Mouse (Mus musculus) testis, adult 2 months (tissue): ENCODE results near the gene Bcl9l. TPM values are rescaled to one million over a fixed set of nuclear protein-coding genes. Genes with fewer than 3 reads are reported as not detected.

Experiments used
- H3K27ac ChIP-seq: fragments of 200-500 bp; 2 replicates; pipeline ENCODE4 v1.5.1; 2012; ENCODE audit warnings: low read depth, low read length; ENCODE audit not compliant: control insufficient read depth, insufficient read depth
- H3K27me3 ChIP-seq: fragments of 200-500 bp; 2 replicates; pipeline ENCODE4 v1.6.1; 2012; ENCODE audit warnings: mild to moderate bottlenecking, low read length, moderate library complexity; ENCODE audit not compliant: control insufficient read depth, insufficient read depth
- H3K36me3 ChIP-seq: fragments of 200-500 bp; 2 replicates; pipeline ENCODE4 v1.6.1; 2012; ENCODE audit warnings: mild to moderate bottlenecking, low read length; ENCODE audit not compliant: control insufficient read depth, insufficient read depth
- H3K4me1 ChIP-seq: fragments of 200-500 bp; 2 replicates; pipeline ENCODE4 v1.6.1; 2012; ENCODE audit warnings: low read length; ENCODE audit not compliant: control insufficient read depth, insufficient read depth
- H3K4me3 ChIP-seq: fragments of 200-500 bp; 2 replicates; pipeline ENCODE4 v1.5.1; 2012; ENCODE audit warnings: low read depth, mild to moderate bottlenecking, low read length, moderate library complexity, mixed read lengths; ENCODE audit not compliant: control insufficient read depth
- CTCF ChIP-seq: fragments of 200-500 bp; IDR thresholded peaks from 2 replicates; pipeline ENCODE4 v1.5.1; 2012; ENCODE audit warnings: low read depth, mild to moderate bottlenecking, inconsistent platforms, low read length, moderate library complexity; ENCODE audit not compliant: control insufficient read depth, insufficient read depth, insufficient replicate concordance
- POLR2A ChIP-seq: fragments of 200-500 bp; IDR thresholded peaks from 2 replicates; pipeline ENCODE4 v1.6.1; 2012; ENCODE audit warnings: low read depth, mild to moderate bottlenecking, inconsistent platforms, low read length, moderate library complexity; ENCODE audit not compliant: control insufficient read depth
- polyA plus RNA-seq: library from polyadenylated mRNA; depleted of rRNA; stranded (reverse); fragments of >200 nt; gene quantifications from 2 replicates; pipeline ENCODE4 v1.2.3, GENCODE M21; 2012

Gene Bcl9l
- polyA plus RNA-seq, 1 experiment = 8.4 TPM

GRCm38 (mm10) chr9:44515891-44516290, 33.3 kb downstream of the Bcl9l start:
- Histone ChIP-seq H3K4me3 (no peak overlapping the region), H3K27ac (no peak overlapping the region), H3K27me3 (no peaks in the 10 kb centered on the region), H3K36me3 (no peaks in the 10 kb centered on the region), H3K4me1 (peaks cover 4% of the 10 kb centered on the region)
- TF ChIP-seq POLR2A (no peak), CTCF (no peak)

GRCm38 (mm10) chr9:44517368-44517767, 34.7 kb downstream of the Bcl9l start:
- H3K4me3 ChIP-seq = no peak overlapping the region
- H3K27me3 ChIP-seq = no peaks in the 10 kb centered on the region
- no peak for TF ChIP-seq POLR2A
- TF ChIP-seq CTCF = no peak
- H3K27ac ChIP-seq = no peak overlapping the region
- no peaks in the 10 kb centered on the region for H3K36me3 ChIP-seq
- H3K4me1 ChIP-seq = peaks cover 4% of the 10 kb centered on the region

GRCm38 (mm10) chr9:44518068-44518467, 35.4 kb downstream of the Bcl9l start:
- H3K4me3 ChIP-seq = no peak overlapping the region
- TF ChIP-seq CTCF (no peak), POLR2A (no peak)
- peaks cover 4% of the 10 kb centered on the region for H3K4me1 ChIP-seq
- no peaks in the 10 kb centered on the region for H3K27me3 ChIP-seq
- H3K27ac ChIP-seq = no peak overlapping the region
- H3K36me3 ChIP-seq = no peaks in the 10 kb centered on the region

- no peaks in the 10 kb centered on the region for H3K36me3 ChIP-seq
- H3K27ac ChIP-seq = no peak overlapping the region
- TF ChIP-seq POLR2A (no peak), CTCF (no peak)
- no peak overlapping the region for H3K4me3 ChIP-seq
- H3K4me1 ChIP-seq = no peaks in the 10 kb centered on the region
- no peaks in the 10 kb centered on the region for H3K27me3 ChIP-seq
Observed at GRCm38 (mm10) chr9:44521927-44522326, 39.3 kb downstream of the Bcl9l start.

- TF ChIP-seq CTCF (no peak), POLR2A (no peak)
Observed at GRCm38 (mm10) chr9:44523686-44524085, 41.1 kb downstream of the Bcl9l start.

GRCm38 (mm10) chr9:44524235-44524826, 41.7 kb downstream of the Bcl9l start:
- Histone ChIP-seq H3K36me3 (no peaks in the 10 kb centered on the region), H3K27me3 (no peaks in the 10 kb centered on the region), H3K4me1 (no peaks in the 10 kb centered on the region), H3K4me3 (no peak overlapping the region), H3K27ac (no peak overlapping the region)
- TF ChIP-seq CTCF (no peak), POLR2A (no peak)

More at GRCm38 (mm10) chr9:44523686-44524085, 41.1 kb downstream of the Bcl9l start:
- H3K4me1 ChIP-seq = no peaks in the 10 kb centered on the region
- no peak overlapping the region for H3K4me3 ChIP-seq
- H3K27me3 ChIP-seq = no peaks in the 10 kb centered on the region
- H3K27ac ChIP-seq = no peak overlapping the region
- H3K36me3 ChIP-seq = no peaks in the 10 kb centered on the region

GRCm38 (mm10) chr9:44525001-44525400, 42.4 kb downstream of the Bcl9l start:
- Histone ChIP-seq H3K4me3 (no peak overlapping the region), H3K27me3 (no peaks in the 10 kb centered on the region), H3K27ac (no peak overlapping the region), H3K36me3 (no peaks in the 10 kb centered on the region), H3K4me1 (no peaks in the 10 kb centered on the region)
- TF ChIP-seq POLR2A = no peak
- no peak for TF ChIP-seq CTCF
